Mouse (Mus musculus) liver, postnatal 0 days (tissue): Measurements from ENCODE around the gene Gpr68. TPM values are rescaled to one million over a fixed set of nuclear protein-coding genes. Genes with fewer than 3 reads are reported as not detected.

Experiments used
- ATAC-seq: fragments of 200-750 bp; cut with Nextera tagmentation; 2 replicates; pipeline ENCODE4 v1.8.0; 2017; ENCODE audit warnings: mild to moderate bottlenecking, moderate library complexity
- DNase-seq: peaks from one replicate; pipeline ENCODE4 v3.0.0-alpha.2; 2016
- H3K27ac ChIP-seq: fragments of 300-500 bp; sonication (generic); 2 replicates; pipeline ENCODE4 v1.5.1; 2014; ENCODE audit warnings: antibody characterized with exemption, moderate library complexity, mild to moderate bottlenecking, low read depth
- H3K27me3 ChIP-seq: fragments of 300-500 bp; sonication (generic); 2 replicates; pipeline ENCODE4 v1.6.1; 2014; ENCODE audit warnings: low read length, control low read depth, mixed read lengths; ENCODE audit not compliant: insufficient read depth
- H3K36me3 ChIP-seq: fragments of 300-500 bp; sonication (generic); replicated peaks from 2 replicates; pipeline ENCODE4 v1.6.1; 2014; ENCODE audit warnings: mild to moderate bottlenecking, control low read depth, low read length, moderate library complexity, mixed read lengths; ENCODE audit not compliant: insufficient read depth
- H3K4me1 ChIP-seq: fragments of 300-500 bp; sonication (generic); 2 replicates; pipeline ENCODE4 v1.6.1; 2014; ENCODE audit warnings: antibody characterized with exemption, mild to moderate bottlenecking, control low read depth; ENCODE audit not compliant: insufficient read depth
- H3K4me2 ChIP-seq: fragments of 300-500 bp; sonication (generic); 2 replicates; pipeline ENCODE4 v1.6.1; 2014; ENCODE audit warnings: low read depth, mild to moderate bottlenecking, low read length, moderate library complexity, mixed read lengths
- H3K4me3 ChIP-seq: fragments of 300-500 bp; sonication (generic); 2 replicates; pipeline ENCODE4 v1.5.1; 2014; ENCODE audit warnings: low read depth, low read length
- H3K9ac ChIP-seq: fragments of 300-500 bp; sonication (generic); replicated peaks from 2 replicates; pipeline ENCODE4 v1.6.1; 2014; ENCODE audit warnings: mild to moderate bottlenecking, moderate library complexity
- H3K9me3 ChIP-seq: fragments of 300-500 bp; sonication (generic); 2 replicates; pipeline ENCODE4 v1.6.1; 2016; ENCODE audit warnings: mild to moderate bottlenecking, control low read depth, low read length, mixed read lengths
- CTCF ChIP-seq: sonication (generic); IDR thresholded peaks from 2 replicates; pipeline ENCODE4 v1.5.1; 2016; ENCODE audit warnings: antibody characterized with exemption, low read depth
- EP300 ChIP-seq: IDR thresholded peaks from 2 replicates; pipeline ENCODE4 v1.6.1; 2016; ENCODE audit warnings: antibody characterized with exemption, low read depth, mild to moderate bottlenecking
- WGBS: fragments of 180-500 bp; shearing (Covaris S2); extraction: QIAGEN DNeasy Blood & Tissue Kit; methylation state at CpG from one replicate; pipeline ENCODE4 v1.1.7; 2014; ENCODE audit not compliant: insufficient replicate concordance; 5-methylcytosine and 5-hydroxymethylcytosine counted together
- polyA plus RNA-seq: library from polyadenylated mRNA; unstranded; fragments of >200 nt; fragmentation: Nextera tagmentation; extraction: Ambion mirVana; gene quantifications from 2 replicates; pipeline ENCODE4 v1.2.1, GENCODE M21; 2015

The Gpr68 gene
- polyA plus RNA-seq, 1 experiment from 2014 or later: 0.33 TPM

DNA sequence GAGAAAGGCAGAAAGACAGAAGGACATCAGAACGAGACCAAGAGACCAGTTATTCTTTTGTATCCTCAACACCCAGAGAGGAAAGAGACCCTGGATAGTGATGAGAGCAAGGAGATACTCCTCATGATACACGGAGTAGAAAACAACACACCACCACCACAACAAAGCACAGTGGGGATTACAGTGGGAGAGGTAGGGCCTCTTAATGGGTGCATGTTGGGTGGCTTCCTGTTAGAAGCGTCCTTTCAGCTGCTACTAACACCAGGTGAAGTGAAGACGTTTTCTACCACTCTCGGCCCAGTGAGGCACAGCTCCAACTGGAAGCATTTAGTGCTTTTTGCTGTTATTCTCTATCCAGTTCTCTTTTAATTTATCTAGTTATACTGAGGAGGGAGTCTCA lies 1.1 kb downstream of the Gpr68 start:
- H3K9ac ChIP-seq: no peak overlapping the region
- no peak overlapping the region for H3K4me3 ChIP-seq
- H3K9me3 ChIP-seq: no peaks in the 10 kb centered on the region
- H3K27me3 ChIP-seq: peaks cover 24% of the 10 kb centered on the region
- no peak for DNase-seq
- TF ChIP-seq CTCF: no peak
- no peak for TF ChIP-seq EP300
- no peak for ATAC-seq
- WGBS: 74% methylated on average over 5 of the region's 5 CpGs
- no peak overlapping the region for H3K4me2 ChIP-seq
- peaks cover 6% of the 10 kb centered on the region; the same call in 1 of the 2 replicates for H3K4me1 ChIP-seq
- no peak overlapping the region for H3K27ac ChIP-seq
- H3K36me3 ChIP-seq: no peaks in the 10 kb centered on the region

DNA sequence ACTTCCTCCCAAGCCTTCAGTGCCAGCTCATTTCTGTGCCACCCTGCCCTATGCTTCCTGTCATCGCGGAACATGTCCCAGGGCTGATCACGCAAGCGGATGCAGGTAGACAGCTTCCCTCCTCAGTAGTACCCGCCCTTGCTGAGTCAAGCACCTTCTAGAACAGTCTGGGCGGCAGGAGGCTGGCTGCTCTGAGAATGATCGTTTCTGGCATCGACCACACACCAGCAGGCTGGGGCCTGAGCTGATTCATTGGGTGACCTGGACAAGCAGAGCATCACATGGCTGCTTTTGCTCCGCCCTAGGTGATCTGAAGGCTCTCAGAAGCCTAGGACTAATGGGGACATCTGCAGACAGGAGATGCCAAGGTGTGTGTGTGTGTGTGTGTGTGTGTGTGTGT lies 4.2 kb downstream of the Gpr68 start:
- Histone ChIP-seq H3K9me3 (no peaks in the 10 kb centered on the region), H3K9ac (no peak overlapping the region), H3K27ac (no peak overlapping the region), H3K27me3 (peaks cover 42% of the 10 kb centered on the region), H3K4me1 (peaks cover 8% of the 10 kb centered on the region; the same call in 1 of the 2 replicates), H3K4me3 (no peak overlapping the region), H3K4me2 (no peak overlapping the region), H3K36me3 (no peaks in the 10 kb centered on the region)
- 76% methylated on average over 9 of the region's 9 CpGs for WGBS
- DNase-seq (no peak), ATAC-seq (no peak)
- TF ChIP-seq EP300 (no peak), CTCF (no peak)

DNA sequence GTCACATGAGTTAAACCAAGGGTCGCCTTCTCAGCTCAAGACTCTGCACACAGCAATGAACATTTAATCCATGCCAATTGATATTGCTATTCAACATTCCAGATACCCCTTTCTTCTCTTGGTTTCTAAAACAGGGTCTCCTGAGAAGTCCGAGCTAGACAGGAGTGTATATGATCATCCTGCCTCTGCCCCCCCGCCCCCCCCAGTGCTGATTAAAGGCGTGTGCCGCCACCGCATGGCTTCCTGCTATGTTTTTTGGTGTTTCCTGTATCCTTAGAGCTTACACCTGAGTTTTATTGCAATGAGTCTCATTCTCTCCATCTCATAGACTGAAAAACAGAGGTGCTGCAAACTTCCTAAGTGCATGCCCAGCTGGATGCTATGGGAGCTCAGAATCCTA lies 6.6 kb downstream of the Gpr68 start:
- Histone ChIP-seq H3K27me3 (peaks cover 37% of the 10 kb centered on the region), H3K4me3 (no peak overlapping the region), H3K9me3 (no peaks in the 10 kb centered on the region), H3K36me3 (no peaks in the 10 kb centered on the region), H3K4me2 (no peak overlapping the region), H3K27ac (no peak overlapping the region), H3K4me1 (0 out of 2 replicates have a peak, but pooled peaks cover 2% of the 10 kb centered on the region), H3K9ac (no peak overlapping the region)
- ATAC-seq (no peak), DNase-seq (no peak)
- TF ChIP-seq CTCF (no peak), EP300 (no peak)
- WGBS: 49% methylated on average over 6 of the region's 6 CpGs

DNA sequence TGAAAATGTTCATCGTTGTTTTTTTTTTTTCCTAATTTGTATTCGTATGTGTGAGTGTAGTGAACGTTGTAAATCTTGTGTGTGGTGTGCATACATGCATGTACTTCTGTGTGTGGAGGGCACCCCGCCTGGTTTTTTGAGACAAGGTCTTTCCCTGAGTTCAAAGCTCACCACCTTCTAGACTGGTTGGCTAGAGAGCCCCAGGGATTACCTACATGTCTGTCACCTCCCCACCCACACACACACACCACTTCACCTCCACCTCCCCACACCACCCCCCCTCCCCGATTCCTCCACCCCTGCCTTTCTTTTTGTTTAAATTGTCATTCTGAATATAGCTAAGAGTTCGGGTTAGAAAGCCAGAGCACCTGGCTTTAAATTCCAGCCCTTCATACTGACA lies 7.1 kb downstream of the Gpr68 start:
- H3K27me3 ChIP-seq: peaks cover 38% of the 10 kb centered on the region

DNA sequence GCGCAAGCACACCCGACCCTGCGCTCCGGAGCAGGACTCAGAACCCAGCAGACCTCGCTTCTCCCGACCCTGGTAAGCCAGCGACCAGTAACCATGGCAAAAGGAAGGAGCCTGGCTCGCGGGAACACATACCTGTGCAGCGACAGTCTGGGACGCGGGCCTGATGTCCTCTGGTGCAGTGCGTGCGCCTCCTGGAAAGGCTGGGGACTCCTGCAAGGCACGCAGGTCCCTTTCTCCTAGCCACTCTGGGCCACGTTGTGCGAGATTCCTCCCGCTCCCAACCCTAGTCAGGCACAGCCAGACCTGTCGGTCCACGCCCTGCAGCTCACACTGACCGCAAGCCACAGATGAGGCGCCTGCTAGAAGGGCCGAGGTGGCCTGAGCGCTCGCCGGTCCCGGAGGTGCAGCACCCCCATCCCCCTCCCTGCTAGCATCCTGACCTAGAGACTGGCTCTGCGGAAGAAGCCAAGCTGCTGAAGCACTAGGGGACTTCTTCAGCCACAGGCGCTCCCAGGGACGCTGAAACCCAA lies 8.8 kb downstream of the Gpr68 start:
- Histone ChIP-seq H3K9me3 (no peaks in the 10 kb centered on the region), H3K36me3 (no peaks in the 10 kb centered on the region), H3K4me1 (0 out of 2 replicates have a peak, but pooled peaks cover 2% of the 10 kb centered on the region), H3K27me3 (peaks cover 44% of the 10 kb centered on the region), H3K4me2 (no peak overlapping the region), H3K27ac (no peak overlapping the region), H3K4me3 (peak overlapping the region; percentile 20; the same call in 1 of the 2 replicates), H3K9ac (no peak overlapping the region)
- ATAC-seq (no peak), DNase-seq (no peak)
- 1% methylated on average over 29 of the region's 30 CpGs for WGBS
- TF ChIP-seq CTCF (no peak), EP300 (no peak)

More for the DNA sequence above, 7.1 kb downstream of the Gpr68 start:
- ATAC-seq: no peak
- Histone ChIP-seq H3K4me3 (no peak overlapping the region), H3K4me1 (0 out of 2 replicates have a peak, but pooled peaks cover 2% of the 10 kb centered on the region), H3K36me3 (no peaks in the 10 kb centered on the region), H3K27ac (no peak overlapping the region), H3K4me2 (no peak overlapping the region), H3K9ac (no peak overlapping the region), H3K9me3 (no peaks in the 10 kb centered on the region)
- WGBS: 63% methylated on average over 6 of the region's 6 CpGs
- DNase-seq: no peak
- TF ChIP-seq CTCF (no peak), EP300 (no peak)

DNA sequence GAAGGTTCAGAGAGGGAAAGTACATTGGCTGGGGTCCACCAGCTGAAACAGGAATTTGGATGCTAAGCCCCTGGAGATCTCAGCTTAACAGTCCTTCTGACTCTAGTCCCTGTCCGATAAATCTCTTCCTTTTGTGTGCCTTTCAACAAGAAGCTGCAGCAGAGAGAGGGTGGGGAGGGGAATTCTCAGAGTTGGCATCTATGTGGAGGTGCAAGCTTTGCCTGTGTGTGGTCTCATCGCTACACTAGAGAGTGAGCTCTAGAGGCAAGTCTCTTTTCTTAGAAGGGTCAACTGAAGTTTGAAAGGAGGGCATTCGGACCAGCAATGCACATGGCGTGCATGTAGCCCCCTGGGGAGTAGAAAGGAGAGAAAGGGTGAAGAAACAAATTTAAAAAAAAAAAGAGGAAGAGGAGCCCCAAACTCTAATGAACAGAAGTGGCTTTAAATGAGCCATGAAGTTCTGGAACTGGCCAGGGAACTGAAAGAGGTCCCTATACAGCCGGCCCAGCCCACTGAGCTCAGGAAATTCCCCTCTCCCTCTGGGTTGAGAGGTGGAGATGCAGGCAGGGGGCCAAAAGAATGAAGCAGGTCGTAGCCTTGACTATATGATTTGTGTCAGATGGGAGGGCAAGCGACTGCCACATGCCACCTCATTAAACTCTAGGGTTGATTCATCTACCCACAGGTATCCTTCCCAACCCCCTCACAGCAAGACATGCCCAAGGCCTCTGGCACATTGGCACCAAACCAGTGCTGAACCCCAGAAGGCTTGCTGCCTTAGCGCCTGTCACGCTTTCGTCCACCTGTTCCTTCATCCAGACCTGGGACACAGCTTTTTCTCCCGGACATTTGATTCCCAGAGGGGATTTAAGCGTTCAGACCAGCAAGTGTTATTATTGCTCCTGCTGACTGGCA lies 10.0 kb downstream of the Gpr68 start:
- no peak for ATAC-seq
- no peak for TF ChIP-seq CTCF
- TF ChIP-seq EP300: no peak
- Histone ChIP-seq H3K36me3 (no peaks in the 10 kb centered on the region), H3K9ac (no peak overlapping the region), H3K4me2 (no peak overlapping the region), H3K4me3 (no peak overlapping the region), H3K4me1 (0 out of 2 replicates have a peak, but pooled peaks cover 2% of the 10 kb centered on the region), H3K27ac (no peak overlapping the region), H3K9me3 (no peaks in the 10 kb centered on the region), H3K27me3 (peaks cover 44% of the 10 kb centered on the region)
- DNase-seq: no peak
- WGBS: 38% methylated on average over 12 of the region's 12 CpGs
